Mouse (Mus musculus): ENCODE measurements around the gene Mypop. TPM values are rescaled to one million over a fixed set of nuclear protein-coding genes. Genes with fewer than 3 reads are reported as not detected.

The Mypop gene
- polyA plus RNA-seq (2015; fragmentation: Nextera tagmentation; extraction: Ambion mirVana), result 1.1 and 1.4 TPM in 2 replicates

DNA sequence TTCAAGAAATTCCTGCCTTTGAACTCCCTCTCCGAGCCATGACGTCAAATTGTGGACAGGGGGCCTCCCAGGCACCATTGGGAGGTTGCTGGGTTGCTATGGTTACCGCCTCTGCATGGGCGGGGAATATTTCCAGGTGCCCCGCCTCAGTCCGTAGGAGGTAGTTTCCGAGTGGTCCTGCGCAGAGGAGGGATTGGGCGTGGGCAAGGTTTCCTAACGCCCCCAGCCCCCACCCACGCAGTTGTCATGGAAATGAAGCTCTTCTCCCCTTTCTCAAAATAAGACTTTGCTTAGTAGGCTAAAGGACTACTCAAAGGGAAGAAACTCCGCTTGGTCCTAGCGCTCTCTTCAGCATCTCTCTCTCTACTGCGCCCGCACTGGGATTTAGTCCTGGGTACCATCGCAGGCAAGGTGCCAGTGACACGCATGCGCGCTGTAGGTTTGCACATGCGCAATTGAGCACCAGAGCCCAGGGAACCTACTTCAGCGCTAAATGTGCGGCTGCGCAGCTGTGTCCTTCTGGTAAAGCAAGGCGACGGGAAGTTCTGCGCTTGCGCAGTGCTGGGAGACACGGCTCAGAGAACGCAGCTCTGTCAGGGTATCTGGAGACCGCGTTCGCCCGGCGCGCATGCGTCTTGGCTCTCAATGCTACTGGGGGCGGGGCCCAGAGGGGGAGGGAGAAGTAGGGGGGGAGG, at the start of gene Mypop:
Mypop (plus strand) TSS at position 645 of the 695 bp plus-strand sequence.

DNA sequence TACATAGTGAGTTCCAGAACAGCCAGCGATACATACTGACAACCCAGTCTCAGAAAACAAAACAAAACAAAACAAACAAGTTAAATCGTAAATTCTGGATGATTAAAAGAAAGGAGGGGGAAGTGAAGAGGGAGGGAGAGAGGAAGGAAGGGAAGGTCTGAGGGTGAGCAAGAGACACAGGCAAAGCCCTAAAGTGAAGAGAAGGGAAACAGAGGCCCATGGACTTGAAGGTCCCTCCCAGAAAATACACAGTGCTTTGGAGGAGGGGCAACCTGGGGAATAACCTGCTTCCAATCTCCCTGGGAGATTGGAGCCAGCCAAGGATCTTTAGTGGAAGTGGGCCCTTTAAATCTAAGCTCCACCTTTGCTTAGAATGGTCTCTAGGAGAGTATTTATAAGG, 3.9 kb upstream of the Mypop start, which contains the start of gene Nanos2:
Nanos2 (plus strand) TSS at position 301 of the 400 bp plus-strand sequence.

DNA sequence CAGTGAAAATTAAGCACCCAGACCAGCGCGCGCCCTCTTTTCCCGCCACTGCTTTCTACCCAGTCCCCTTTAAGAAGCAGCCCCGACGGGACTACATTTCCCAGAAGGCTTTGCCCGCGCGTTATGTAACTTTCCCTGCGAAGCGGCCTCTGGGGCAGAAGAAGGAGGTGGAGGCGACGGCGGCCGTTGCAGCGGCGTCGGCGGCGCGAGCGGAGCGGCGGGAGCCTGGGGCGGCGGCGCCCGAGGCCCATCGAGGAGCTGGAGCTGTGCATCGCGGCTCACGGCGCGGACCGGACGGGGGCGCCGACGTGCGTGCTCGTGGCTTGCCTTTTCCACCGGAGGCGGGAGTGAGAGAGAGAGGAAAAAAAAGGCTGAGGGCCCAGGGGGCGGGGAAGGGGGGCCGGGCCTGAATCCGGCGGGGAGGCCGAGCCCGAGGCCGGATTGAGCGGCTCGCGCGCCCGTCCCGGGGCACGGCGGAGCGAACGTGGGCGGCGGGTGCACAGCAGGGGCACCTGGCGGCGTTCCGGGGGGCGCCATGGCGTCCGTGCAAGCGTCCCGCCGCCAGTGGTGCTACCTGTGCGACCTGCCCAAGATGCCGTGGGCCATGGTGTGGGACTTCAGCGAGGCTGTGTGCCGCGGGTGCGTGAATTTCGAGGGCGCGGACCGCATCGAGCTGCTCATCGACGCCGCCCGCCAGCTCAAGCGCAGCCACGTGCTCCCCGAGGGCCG, 13.0 kb downstream of the Mypop start, which contains the start of gene Irf2bp1:
Irf2bp1 (plus strand) TSS at position 143 of the 729 bp plus-strand sequence.

DNA sequence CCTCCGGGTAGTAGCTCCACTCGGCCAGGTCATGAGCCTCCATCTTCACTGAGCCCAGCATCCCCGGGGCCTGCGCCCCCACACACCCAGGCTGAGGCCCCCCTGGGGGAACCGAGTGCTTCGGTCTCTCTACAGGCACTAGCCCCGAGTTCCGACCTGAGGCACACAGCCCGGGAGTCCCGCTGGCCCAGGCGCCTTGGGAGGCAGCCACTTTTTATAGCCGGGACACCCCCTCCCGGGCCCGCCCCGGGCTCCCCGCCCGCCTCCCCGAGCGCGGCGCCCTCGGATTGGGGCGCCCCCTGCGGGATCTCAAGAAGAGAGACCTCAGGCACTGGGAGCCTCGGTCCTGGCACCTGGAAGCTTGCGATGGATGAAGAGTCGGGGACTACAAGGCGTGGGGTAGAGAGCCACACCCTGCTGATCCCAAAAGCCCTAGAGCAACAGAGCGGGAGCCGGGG, 32.3 kb downstream of the Mypop start, which contains the start of gene Foxa3:
Foxa3 (minus strand) TSS at position 182 of the 458 bp plus-strand sequence.

DNA sequence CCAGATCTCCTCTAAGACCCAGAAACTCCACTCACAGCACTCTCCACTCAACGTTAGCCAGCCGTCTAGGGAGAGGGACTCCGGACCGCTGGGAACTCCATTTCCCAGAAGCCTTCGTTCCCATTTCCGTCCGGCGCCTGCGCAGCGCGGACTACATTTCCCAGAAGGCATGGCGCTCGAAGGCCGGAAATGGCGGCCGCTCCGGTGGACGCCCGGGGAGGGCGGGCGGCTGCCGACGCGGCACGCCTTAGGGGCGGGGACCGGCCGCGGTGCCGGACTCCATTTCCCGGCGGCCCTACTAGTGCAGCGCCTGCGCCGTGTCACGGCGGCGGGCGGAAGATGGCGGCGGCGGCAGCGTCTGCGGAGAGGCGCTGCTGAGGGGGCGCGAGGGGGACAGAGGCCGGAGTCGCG, 33.1 kb downstream of the Mypop start, which contains the start of gene Sympk:
Sympk (plus strand) TSS at position 282 of the 411 bp plus-strand sequence.

Other genes with a start within 250 kb of the Mypop start
- gene Psg19, start 192.7 kb upstream of the Mypop start, polyA plus RNA-seq (2015; fragmentation: Nextera tagmentation; extraction: Ambion mirVana), result not detected in 2 replicates
- gene Psg17, start 169.6 kb upstream of the Mypop start, polyA plus RNA-seq (2015; fragmentation: Nextera tagmentation; extraction: Ambion mirVana), result not detected in 2 replicates
- gene Mill2, start 151.3 kb upstream of the Mypop start, polyA plus RNA-seq (2015; fragmentation: Nextera tagmentation; extraction: Ambion mirVana), result 0.60 and 0.80 TPM in 2 replicates
- gene Pglyrp1, start 119.9 kb upstream of the Mypop start, polyA plus RNA-seq (2015; fragmentation: Nextera tagmentation; extraction: Ambion mirVana), result 247 and 352 TPM in 2 replicates
- 12.5 and 14.3 TPM in 2 replicates for gene Ccdc61, start 80.8 kb upstream of the Mypop start, polyA plus RNA-seq (2015; fragmentation: Nextera tagmentation; extraction: Ambion mirVana)
- gene Nova2, start 65.4 kb upstream of the Mypop start, polyA plus RNA-seq (2015; fragmentation: Nextera tagmentation; extraction: Ambion mirVana), result 0.31 and 0.36 TPM in 2 replicates
- gene Nanos2, start 3.8 kb upstream of the Mypop start, polyA plus RNA-seq (2015; fragmentation: Nextera tagmentation; extraction: Ambion mirVana), result not detected in 2 replicates
- 7.4 and 8.6 TPM in 2 replicates for gene Irf2bp1, start 12.8 kb downstream of the Mypop start, polyA plus RNA-seq (2015; fragmentation: Nextera tagmentation; extraction: Ambion mirVana)
- 0.15 and 0.19 TPM in 2 replicates for gene Foxa3, start 32.3 kb downstream of the Mypop start, polyA plus RNA-seq (2015; fragmentation: Nextera tagmentation; extraction: Ambion mirVana)
- 11.2 and 11.7 TPM in 2 replicates for gene Sympk, start 33.1 kb downstream of the Mypop start, polyA plus RNA-seq (2015; fragmentation: Nextera tagmentation; extraction: Ambion mirVana)
- gene Rsph6a, start 63.4 kb downstream of the Mypop start, polyA plus RNA-seq (2015; fragmentation: Nextera tagmentation; extraction: Ambion mirVana), result not detected in 2 replicates
- 5.5 and 7.2 TPM in 2 replicates for gene Dmwd, start 85.0 kb downstream of the Mypop start, polyA plus RNA-seq (2015; fragmentation: Nextera tagmentation; extraction: Ambion mirVana)
- 9.4 and 11.5 TPM in 2 replicates for gene Dmpk, start 92.6 kb downstream of the Mypop start, polyA plus RNA-seq (2015; fragmentation: Nextera tagmentation; extraction: Ambion mirVana)
- 1.4 and 2.4 TPM in 2 replicates for gene Six5, start 103.3 kb downstream of the Mypop start, polyA plus RNA-seq (2015; fragmentation: Nextera tagmentation; extraction: Ambion mirVana)
- gene Gm4969, start 127.1 kb downstream of the Mypop start, polyA plus RNA-seq (2015; fragmentation: Nextera tagmentation; extraction: Ambion mirVana), result 0.25 and 0.51 TPM in 2 replicates
- gene Fbxo46, start 128.6 kb downstream of the Mypop start, polyA plus RNA-seq (2015; fragmentation: Nextera tagmentation; extraction: Ambion mirVana), result 7.2 and 8.3 TPM in 2 replicates
- gene Qpctl, start 158.0 kb downstream of the Mypop start, polyA plus RNA-seq (2015; fragmentation: Nextera tagmentation; extraction: Ambion mirVana), result 6.5 and 7.0 TPM in 2 replicates
- 84.5 and 92.5 TPM in 2 replicates for gene Snrpd2, start 158.5 kb downstream of the Mypop start, polyA plus RNA-seq (2015; fragmentation: Nextera tagmentation; extraction: Ambion mirVana)
- 0.04 and 0.06 TPM in 2 replicates for gene Gipr, start 174.9 kb downstream of the Mypop start, polyA plus RNA-seq (2015; fragmentation: Nextera tagmentation; extraction: Ambion mirVana)
- gene Eml2, start 185.2 kb downstream of the Mypop start, polyA plus RNA-seq (2015; fragmentation: Nextera tagmentation; extraction: Ambion mirVana), result 3.9 and 5.1 TPM in 2 replicates
- 0.59 and 0.81 TPM in 2 replicates for gene Gpr4, start 221.3 kb downstream of the Mypop start, polyA plus RNA-seq (2015; fragmentation: Nextera tagmentation; extraction: Ambion mirVana)
- gene Opa3, start 237.1 kb downstream of the Mypop start, polyA plus RNA-seq (2015; fragmentation: Nextera tagmentation; extraction: Ambion mirVana), result 14.7 and 14.8 TPM in 2 replicates

All from spleen, postnatal 0 days (tissue).